Mouse (Mus musculus) limb, embryonic 15.5 days (tissue): Measurements from ENCODE around the gene Pigw. TPM values are rescaled to one million over a fixed set of nuclear protein-coding genes. Genes with fewer than 3 reads are reported as not detected.
A peak's percentile ranks its signal among the peaks of the same experiment; 100 is the strongest.

Experiments
- ATAC-seq: fragments of 200-750 bp; cut with Nextera tagmentation; 2 replicates; pipeline ENCODE4 v1.8.0; 2017; ENCODE audit warnings: low read depth, moderate TSS enrichment; ENCODE audit not compliant: insufficient number of reproducible peaks, low FRiP score, low TSS enrichment
- H3K27ac ChIP-seq: fragments of 300-500 bp; sonication (generic); 2 replicates; pipeline ENCODE4 v1.5.1; 2015; ENCODE audit warnings: moderate library complexity, mild to moderate bottlenecking, inconsistent platforms
- H3K27me3 ChIP-seq: fragments of 300-500 bp; sonication (generic); 2 replicates; pipeline ENCODE4 v1.6.1; 2015; ENCODE audit warnings: inconsistent platforms
- H3K36me3 ChIP-seq: fragments of 300-500 bp; sonication (generic); 2 replicates; pipeline ENCODE4 v1.6.1; 2015; ENCODE audit warnings: inconsistent platforms
- H3K4me1 ChIP-seq: fragments of 300-500 bp; sonication (generic); 2 replicates; pipeline ENCODE4 v1.6.1; 2015; ENCODE audit warnings: inconsistent platforms
- H3K4me2 ChIP-seq: fragments of 300-500 bp; sonication (generic); 2 replicates; pipeline ENCODE4 v1.6.1; 2015; ENCODE audit warnings: mild to moderate bottlenecking, inconsistent platforms
- H3K4me3 ChIP-seq: fragments of 300-500 bp; sonication (generic); 2 replicates; pipeline ENCODE4 v1.5.1; 2015; ENCODE audit warnings: mild to moderate bottlenecking, inconsistent platforms
- H3K9ac ChIP-seq: fragments of 300-500 bp; sonication (generic); 2 replicates; pipeline ENCODE4 v1.6.1; 2015; ENCODE audit warnings: inconsistent platforms
- H3K9me3 ChIP-seq: fragments of 300-500 bp; sonication (generic); 2 replicates; pipeline ENCODE4 v1.6.1; 2016; ENCODE audit warnings: inconsistent platforms
- WGBS: fragments of 180-500 bp; shearing (Covaris S2); methylation state at CpG from one replicate; pipeline ENCODE4 v1.1.7; 2015; 5-methylcytosine and 5-hydroxymethylcytosine counted together
- polyA plus RNA-seq: library from polyadenylated mRNA; unstranded; fragments of >200 nt; fragmentation: Nextera tagmentation; extraction: Ambion mirVana; gene quantifications from 2 replicates; pipeline ENCODE4 v1.2.1, GENCODE M21; 2015

The Pigw gene
- polyA plus RNA-seq, 1 experiment from 2014 or later = 2.5 TPM

GRCm38 (mm10) chr11:84904597-84905144 lies 24.6 kb upstream of the Pigw start:
- WGBS = 86% methylated on average over 9 of the region's 9 CpGs
- Histone ChIP-seq H3K4me2 (no peak overlapping the region), H3K9me3 (no peaks in the 10 kb centered on the region), H3K9ac (no peak overlapping the region), H3K27me3 (no peaks in the 10 kb centered on the region), H3K27ac (no peak overlapping the region), H3K4me3 (no peak overlapping the region), H3K4me1 (no peaks in the 10 kb centered on the region), H3K36me3 (peaks cover 96% of the 10 kb centered on the region)
- ATAC-seq = no peak

GRCm38 (mm10) chr11:84893113-84893512 lies 13.0 kb upstream of the Pigw start:
- Histone ChIP-seq H3K9me3 (no peaks in the 10 kb centered on the region), H3K4me1 (no peaks in the 10 kb centered on the region), H3K27ac (no peak overlapping the region), H3K4me2 (no peak overlapping the region), H3K27me3 (no peaks in the 10 kb centered on the region), H3K36me3 (peaks cover 73% of the 10 kb centered on the region), H3K9ac (no peak overlapping the region), H3K4me3 (no peak overlapping the region)
- WGBS = 85% methylated on average over 14 of the region's 15 CpGs
- no peak for ATAC-seq

GRCm38 (mm10) chr11:84891705-84892104 lies 11.6 kb upstream of the Pigw start:
- Histone ChIP-seq H3K27me3 (no peaks in the 10 kb centered on the region), H3K9me3 (no peaks in the 10 kb centered on the region), H3K27ac (no peak overlapping the region), H3K4me2 (no peak overlapping the region), H3K4me1 (no peaks in the 10 kb centered on the region), H3K9ac (no peak overlapping the region), H3K4me3 (no peak overlapping the region), H3K36me3 (peaks cover 70% of the 10 kb centered on the region)
- WGBS = 96% methylated on average over 7 of the region's 7 CpGs
- ATAC-seq = no peak

GRCm38 (mm10) chr11:84889492-84889891 lies 9.4 kb upstream of the Pigw start:
- 97% methylated on average over 2 of the region's 2 CpGs for WGBS
- H3K36me3 ChIP-seq = peaks cover 70% of the 10 kb centered on the region
- H3K4me2 ChIP-seq = no peak overlapping the region
- no peak overlapping the region for H3K9ac ChIP-seq
- H3K9me3 ChIP-seq = no peaks in the 10 kb centered on the region
- no peak overlapping the region for H3K4me3 ChIP-seq
- no peaks in the 10 kb centered on the region for H3K4me1 ChIP-seq
- H3K27me3 ChIP-seq = no peaks in the 10 kb centered on the region
- no peak for ATAC-seq
- H3K27ac ChIP-seq = no peak overlapping the region

- no peak overlapping the region for H3K4me3 ChIP-seq
- no peak overlapping the region for H3K4me2 ChIP-seq
- H3K36me3 ChIP-seq = peaks cover 77% of the 10 kb centered on the region
- 97% methylated on average over 8 of the region's 8 CpGs for WGBS
- H3K4me1 ChIP-seq = no peaks in the 10 kb centered on the region
- H3K9me3 ChIP-seq = no peaks in the 10 kb centered on the region
- H3K9ac ChIP-seq = no peak overlapping the region
- H3K27ac ChIP-seq = no peak overlapping the region
- H3K27me3 ChIP-seq = no peaks in the 10 kb centered on the region
- ATAC-seq = no peak
Measured at GRCm38 (mm10) chr11:84888025-84888424, 7.9 kb upstream of the Pigw start.

- H3K9me3 ChIP-seq = no peaks in the 10 kb centered on the region
- H3K4me2 ChIP-seq = no peak overlapping the region
- WGBS = 83% methylated on average over 11 of the region's 11 CpGs
- H3K27me3 ChIP-seq = no peaks in the 10 kb centered on the region
- H3K36me3 ChIP-seq = peaks cover 71% of the 10 kb centered on the region
- ATAC-seq = no peak
- H3K27ac ChIP-seq = no peak overlapping the region
- no peaks in the 10 kb centered on the region for H3K4me1 ChIP-seq
- H3K4me3 ChIP-seq = no peak overlapping the region
- no peak overlapping the region for H3K9ac ChIP-seq
Measured at GRCm38 (mm10) chr11:84886767-84887511, 6.9 kb upstream of the Pigw start.

- no peaks in the 10 kb centered on the region for H3K9me3 ChIP-seq
- no peaks in the 10 kb centered on the region for H3K27me3 ChIP-seq
- H3K4me1 ChIP-seq = peaks cover 6% of the 10 kb centered on the region
- H3K27ac ChIP-seq = no peak overlapping the region
- H3K36me3 ChIP-seq = peaks cover 64% of the 10 kb centered on the region
- ATAC-seq = no peak
- H3K4me3 ChIP-seq = no peak overlapping the region
- WGBS = 90% methylated on average over 5 of the region's 5 CpGs
- no peak overlapping the region for H3K4me2 ChIP-seq
- no peak overlapping the region for H3K9ac ChIP-seq
Measured at GRCm38 (mm10) chr11:84886236-84886635, 6.2 kb upstream of the Pigw start.

- 70% methylated on average over 4 of the region's 4 CpGs for WGBS
- no peak for ATAC-seq
- peaks cover 61% of the 10 kb centered on the region for H3K36me3 ChIP-seq
Measured at GRCm38 (mm10) chr11:84885238-84885637, 5.2 kb upstream of the Pigw start.

GRCm38 (mm10) chr11:84882346-84882745 lies 2.3 kb upstream of the Pigw start:
- Histone ChIP-seq H3K27me3 (no peaks in the 10 kb centered on the region), H3K27ac (peak overlapping the region; percentile 17; the same call in 1 of the 2 replicates), H3K36me3 (peaks cover 40% of the 10 kb centered on the region), H3K4me1 (peaks cover 19% of the 10 kb centered on the region), H3K4me3 (no peak overlapping the region), H3K4me2 (no peak overlapping the region), H3K9ac (no peak overlapping the region), H3K9me3 (no peaks in the 10 kb centered on the region)
- 85% methylated on average over 7 of the region's 7 CpGs for WGBS
- ATAC-seq = no peak

More at GRCm38 (mm10) chr11:84885238-84885637, 5.2 kb upstream of the Pigw start:
- H3K27me3 ChIP-seq = no peaks in the 10 kb centered on the region
- no peak overlapping the region for H3K4me3 ChIP-seq
- no peak overlapping the region for H3K4me2 ChIP-seq
- H3K27ac ChIP-seq = no peak overlapping the region
- H3K4me1 ChIP-seq = peaks cover 13% of the 10 kb centered on the region
- H3K9me3 ChIP-seq = no peaks in the 10 kb centered on the region
- no peak overlapping the region for H3K9ac ChIP-seq

GRCm38 (mm10) chr11:84880971-84881370 lies 886 bp upstream of the Pigw start:
- H3K4me1 ChIP-seq = peaks cover 19% of the 10 kb centered on the region
- H3K4me2 ChIP-seq = peak overlapping the region; percentile 91
- no peak for ATAC-seq
- H3K27ac ChIP-seq = peak overlapping the region; percentile 93
- H3K4me3 ChIP-seq = peak overlapping the region; percentile 93
- WGBS = 36% methylated on average over 9 of the region's 9 CpGs
- peak overlapping the region; percentile 79 for H3K9ac ChIP-seq
- H3K9me3 ChIP-seq = no peaks in the 10 kb centered on the region
- H3K36me3 ChIP-seq = peaks cover 28% of the 10 kb centered on the region
- no peaks in the 10 kb centered on the region for H3K27me3 ChIP-seq

GRCm38 (mm10) chr11:84880465-84880961 lies 428 bp upstream of the Pigw start:
- Histone ChIP-seq H3K27ac (peak overlapping the region; percentile 93), H3K9me3 (no peaks in the 10 kb centered on the region), H3K27me3 (no peaks in the 10 kb centered on the region), H3K4me2 (peak overlapping the region; percentile 91), H3K4me3 (peak overlapping the region; percentile 93), H3K4me1 (peaks cover 19% of the 10 kb centered on the region), H3K9ac (peak overlapping the region; percentile 79), H3K36me3 (peaks cover 25% of the 10 kb centered on the region)
- WGBS = 0% methylated on average over 24 of the region's 24 CpGs
- peak; percentile 30 for ATAC-seq

- H3K9me3 ChIP-seq = no peaks in the 10 kb centered on the region
- peak overlapping the region; percentile 91 for H3K4me2 ChIP-seq
- H3K9ac ChIP-seq = peak overlapping the region; percentile 79
- peak overlapping the region; percentile 93 for H3K4me3 ChIP-seq
- H3K36me3 ChIP-seq = peaks cover 13% of the 10 kb centered on the region
- H3K27me3 ChIP-seq = no peaks in the 10 kb centered on the region
- WGBS = 23% methylated on average over 6 of the region's 7 CpGs
- H3K27ac ChIP-seq = peak overlapping the region; percentile 93
- ATAC-seq = no peak
- peaks cover 19% of the 10 kb centered on the region for H3K4me1 ChIP-seq
Measured at GRCm38 (mm10) chr11:84879007-84879771, 896 bp downstream of the Pigw start.
